Mouse (Mus musculus): ENCODE measurements around the gene Tmem179.
A peak's percentile ranks its signal among the peaks of the same experiment; 100 is the strongest.

Gene Tmem179

DNA sequence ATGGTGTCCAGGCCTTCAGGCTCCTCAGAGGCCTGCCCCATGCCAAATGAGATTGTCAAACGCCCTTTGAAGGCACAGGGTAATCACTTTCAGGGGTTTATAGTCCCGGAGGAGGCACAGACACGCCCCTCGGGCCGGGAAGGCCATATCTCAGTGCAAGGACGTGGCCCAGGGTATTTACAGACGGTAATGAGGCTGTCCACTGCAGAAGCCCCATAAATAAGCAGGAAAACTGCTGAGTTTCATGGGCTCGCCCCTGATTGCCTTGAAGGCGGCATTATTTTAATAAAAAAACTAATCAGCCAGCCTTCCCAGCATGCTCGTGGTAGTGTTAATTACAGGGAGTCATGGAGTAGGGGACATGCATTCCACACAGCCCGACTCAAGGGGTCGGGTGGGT, 54.1 kb downstream of the Tmem179 start:
- no peak for DNase-seq

GRCm38 (mm10) chr12:112457839-112458238, 58.7 kb downstream of the Tmem179 start:
- DNase-seq: peak; percentile 18 to 27

- DNase-seq: peak; percentile 24 to 48
Measured at GRCm38 (mm10) chr12:112456144-112456713, 60.3 kb downstream of the Tmem179 start.

DNA sequence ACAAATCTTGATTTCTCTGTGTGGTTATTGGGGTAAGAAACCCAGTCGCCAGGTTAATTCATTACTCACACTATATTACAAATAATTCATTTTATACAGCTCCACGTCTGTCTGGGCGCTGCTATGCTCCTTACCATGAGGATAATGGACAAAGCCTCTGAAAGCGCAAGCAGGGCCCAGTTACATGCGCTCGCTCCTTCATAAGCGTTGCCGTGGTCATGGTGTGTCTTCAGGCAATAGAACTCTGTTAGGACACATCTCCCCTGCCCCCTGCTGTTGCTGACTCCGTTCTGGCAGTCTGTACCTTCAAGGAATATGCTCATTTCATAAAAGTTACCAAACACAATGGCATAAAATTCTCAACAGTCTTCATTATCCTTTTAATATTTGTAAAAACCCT, 64.7 kb downstream of the Tmem179 start:
- DNase-seq: no peak

DNA sequence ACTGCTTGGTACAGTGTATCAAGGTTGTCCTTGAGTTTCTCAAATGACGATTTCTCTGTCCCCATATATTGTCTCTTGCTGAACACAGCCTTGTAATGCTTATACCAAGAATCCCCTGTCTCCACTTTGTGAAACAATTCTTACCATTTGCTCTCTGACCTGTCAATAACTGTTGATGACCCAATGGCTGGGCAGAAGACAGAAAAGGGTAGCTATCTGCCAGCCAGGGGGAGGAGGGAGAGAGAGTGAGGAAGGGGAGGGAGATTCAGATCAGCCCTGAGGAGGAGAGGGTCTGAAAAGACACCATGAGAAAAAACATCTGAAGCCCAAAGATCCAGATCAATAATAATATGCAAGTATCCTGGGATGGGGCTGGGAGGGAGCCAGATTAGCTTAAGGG, 65.2 kb downstream of the Tmem179 start:
- no peak for DNase-seq

DNA sequence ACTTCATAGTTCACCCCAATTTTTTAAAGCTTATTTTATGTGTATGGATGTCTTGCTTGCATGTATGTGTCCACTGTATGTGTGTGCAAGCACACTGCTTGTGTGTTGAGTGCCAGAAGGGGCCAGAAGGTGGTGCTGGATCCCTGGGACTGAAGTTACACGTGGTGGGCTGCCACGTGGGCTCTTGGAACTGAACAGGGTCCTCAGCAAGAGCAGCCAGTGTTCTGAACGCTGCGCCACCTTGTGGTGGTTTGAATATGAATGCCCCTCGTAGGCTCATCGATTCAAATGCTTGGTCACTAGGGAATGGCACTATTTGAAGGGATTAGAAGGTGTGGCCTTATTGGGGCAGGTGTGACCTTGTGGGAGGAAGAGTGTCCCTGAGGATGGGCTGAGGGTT, 65.7 kb downstream of the Tmem179 start:
- peak in 1 of 2 experiments; percentile 73 for DNase-seq
